Mouse (Mus musculus) cerebellum, adult 2 months (tissue): ENCODE measurements around the gene Repin1. TPM values are rescaled to one million over a fixed set of nuclear protein-coding genes. Genes with fewer than 3 reads are reported as not detected.

ENCODE experiments used
- DNase-seq, 2 experiments: peaks; one replicate each; pipeline ENCODE4 v3.0.0; 2021
- H3K27ac ChIP-seq: fragments of 200-500 bp; 2 replicates; pipeline ENCODE4 v1.5.1; 2012; ENCODE audit warnings: low read length, control low read depth, inconsistent platforms; ENCODE audit not compliant: insufficient read depth
- H3K27me3 ChIP-seq: fragments of 200-500 bp; 2 replicates; pipeline ENCODE4 v1.6.1; 2012; ENCODE audit warnings: inconsistent platforms, mild to moderate bottlenecking, low read length, moderate library complexity; ENCODE audit not compliant: control insufficient read depth, insufficient read depth
- H3K4me1 ChIP-seq: fragments of 200-500 bp; 2 replicates; pipeline ENCODE4 v1.6.1; 2011; ENCODE audit warnings: low read length; ENCODE audit not compliant: control insufficient read depth, insufficient read depth
- H3K4me3 ChIP-seq: fragments of 200-500 bp; replicated peaks from 2 replicates; pipeline ENCODE3; 2011; ENCODE audit warnings: mild to moderate bottlenecking, low read depth, low read length, control low read depth; ENCODE audit not compliant: insufficient read depth
- CTCF ChIP-seq: fragments of 200-500 bp; IDR thresholded peaks from 2 replicates; pipeline ENCODE4 v1.5.1; 2011; ENCODE audit warnings: low read depth, mild to moderate bottlenecking, control low read depth, low read length, moderate library complexity, borderline replicate concordance; ENCODE audit not compliant: insufficient read depth
- POLR2A ChIP-seq: fragments of 200-500 bp; IDR thresholded peaks from 2 replicates; pipeline ENCODE4 v1.6.1; 2011; ENCODE audit warnings: low read length, control low read depth, borderline replicate concordance; ENCODE audit not compliant: insufficient read depth
- WGBS: fragments of 180-500 bp; shearing (Covaris S2); methylation state at CpG from one replicate; pipeline ENCODE4 v1.1.7; 2018; 5-methylcytosine and 5-hydroxymethylcytosine counted together
- polyA plus RNA-seq: library from polyadenylated mRNA; depleted of rRNA; stranded (reverse); fragments of >200 nt; gene quantifications from 2 replicates; pipeline ENCODE4 v1.2.3, GENCODE M21; 2012

Gene Repin1
- polyA plus RNA-seq, 1 experiment: 98.5 TPM

DNA sequence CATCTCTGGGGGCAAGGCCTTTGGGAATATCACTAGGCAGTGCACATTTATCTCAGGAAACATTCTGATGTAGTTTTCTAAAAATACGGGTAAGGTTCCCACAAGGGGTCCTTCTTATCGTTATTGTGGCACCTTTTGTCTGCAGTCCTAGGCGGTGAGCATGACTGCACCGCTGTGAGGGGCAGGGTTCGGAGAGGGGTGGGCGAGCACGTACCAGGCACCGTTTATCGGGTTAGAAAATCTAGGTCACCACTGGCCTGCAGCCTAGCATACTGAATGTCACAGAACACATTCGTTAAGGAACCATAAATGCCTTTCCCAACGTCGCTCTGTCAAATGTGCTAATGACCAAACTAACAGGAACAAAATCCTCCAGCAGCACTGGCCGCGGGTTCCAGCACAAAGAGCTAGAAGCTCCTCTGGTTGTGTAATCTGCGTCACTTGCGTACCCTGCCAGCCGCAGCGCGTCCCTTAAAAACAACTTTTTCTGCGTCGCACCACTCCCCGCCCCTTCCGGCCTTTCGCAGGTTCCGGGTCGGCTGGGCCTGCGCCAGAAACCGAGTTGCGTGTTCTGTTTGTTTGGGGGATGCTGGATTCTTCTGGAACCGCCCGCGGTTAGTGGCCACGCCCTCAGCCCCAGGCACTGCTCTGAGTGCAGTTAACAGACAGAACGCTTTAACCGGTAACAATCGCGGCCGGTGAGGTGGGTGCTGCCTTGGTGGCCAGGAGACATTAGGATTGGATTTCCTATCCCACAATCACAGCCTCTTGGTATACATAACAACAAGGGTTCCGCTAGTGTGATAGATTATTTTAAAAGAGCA, 39.2 kb upstream of the Repin1 start, which contains the start of gene Lrrc61:
TSS of gene Lrrc61 (plus strand) at position 517 of the 824 bp plus-strand sequence.
- under 1% methylated on average over 39 of the region's 39 CpGs for WGBS
- Histone ChIP-seq H3K4me1 (peaks cover 8% of the 10 kb centered on the region; the same call in 1 of the 2 replicates), H3K27me3 (no peaks in the 10 kb centered on the region), H3K27ac (peak within 1 kb of the TSS; percentile 99), H3K4me3 (peak within 1 kb of the TSS; percentile 87)
- TF ChIP-seq POLR2A (peak; percentile 94; the same call in 1 of the 2 replicates), CTCF (no peak)
- DNase-seq: peak; percentile 97 to 99

DNA sequence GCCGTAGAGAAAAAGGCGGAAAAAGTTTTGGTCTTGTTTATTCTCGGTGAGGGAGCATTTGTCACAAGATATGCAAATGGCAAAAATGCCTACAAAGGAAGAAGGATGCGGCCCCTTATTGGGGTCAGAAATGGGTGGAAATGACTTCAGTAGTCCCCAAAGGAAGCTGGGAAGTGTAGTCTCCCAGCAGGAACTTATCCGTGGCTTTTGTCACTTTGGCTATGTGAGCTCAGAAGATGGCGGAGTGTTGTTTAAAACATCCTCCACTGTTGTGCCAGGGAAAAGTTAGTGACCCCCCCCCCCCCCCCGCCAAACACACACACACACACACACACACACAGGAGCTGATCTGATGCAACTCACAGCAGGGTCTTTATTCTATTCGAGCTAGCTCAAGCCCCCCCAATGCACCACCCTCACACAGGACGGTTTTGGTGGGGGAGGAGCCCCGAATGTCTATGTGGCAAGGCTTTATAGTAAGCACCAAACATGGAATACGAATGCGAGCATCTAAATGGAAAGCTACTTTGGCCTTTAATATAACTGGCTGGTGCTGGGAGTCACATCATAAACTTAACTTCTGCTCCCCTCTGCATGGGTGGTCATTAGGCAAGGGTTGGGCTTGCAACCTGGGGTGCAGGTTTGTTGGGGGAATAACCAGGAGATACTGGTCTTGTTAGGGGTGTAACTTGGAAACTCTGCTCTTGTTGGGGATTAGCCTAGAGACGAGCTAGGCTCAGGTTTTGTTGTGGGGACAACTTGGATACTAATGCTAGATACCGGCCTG, 38.4 kb upstream of the Repin1 start:
- Histone ChIP-seq H3K4me1 (peaks cover 8% of the 10 kb centered on the region; the same call in 1 of the 2 replicates), H3K27me3 (no peaks in the 10 kb centered on the region), H3K4me3 (peak overlapping the region; percentile 87), H3K27ac (peak overlapping the region; percentile 99)
- 20% methylated on average over 14 of the region's 14 CpGs for whole genome bisulfite sequencing
- peak in 1 of 2 experiments; percentile 88 for DNase-seq
- peak; percentile 58; the same call in 1 of the 2 replicates for TF ChIP-seq POLR2A
- no peak for TF ChIP-seq CTCF

DNA sequence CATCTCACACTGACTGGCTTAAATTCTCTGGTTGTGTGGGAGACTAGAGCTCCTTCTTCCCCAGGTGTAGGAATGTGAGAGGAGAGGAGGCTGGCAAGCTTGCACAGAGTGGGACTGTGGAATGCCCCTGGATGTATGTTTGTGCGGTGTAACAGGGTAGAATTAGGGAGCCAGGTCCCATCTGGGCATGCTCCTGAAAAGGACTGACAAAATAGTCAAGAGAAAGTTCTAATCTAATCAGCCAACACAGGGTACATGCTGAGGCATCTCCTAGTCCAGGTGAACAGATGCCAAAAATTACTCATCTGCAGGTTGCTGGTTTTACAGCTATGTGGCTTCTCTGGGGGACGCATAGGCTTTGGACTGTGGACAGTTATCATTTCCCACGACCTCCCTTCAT, 37.7 kb upstream of the Repin1 start:
- H3K4me1 ChIP-seq: peaks cover 8% of the 10 kb centered on the region; the same call in 1 of the 2 replicates
- TF ChIP-seq CTCF (no peak), POLR2A (no peak)
- H3K4me3 ChIP-seq: no peak overlapping the region
- no peak for DNase-seq
- 87% methylated on average over 3 of the region's 3 CpGs for WGBS
- no peak overlapping the region for H3K27ac ChIP-seq
- no peaks in the 10 kb centered on the region for H3K27me3 ChIP-seq

DNA sequence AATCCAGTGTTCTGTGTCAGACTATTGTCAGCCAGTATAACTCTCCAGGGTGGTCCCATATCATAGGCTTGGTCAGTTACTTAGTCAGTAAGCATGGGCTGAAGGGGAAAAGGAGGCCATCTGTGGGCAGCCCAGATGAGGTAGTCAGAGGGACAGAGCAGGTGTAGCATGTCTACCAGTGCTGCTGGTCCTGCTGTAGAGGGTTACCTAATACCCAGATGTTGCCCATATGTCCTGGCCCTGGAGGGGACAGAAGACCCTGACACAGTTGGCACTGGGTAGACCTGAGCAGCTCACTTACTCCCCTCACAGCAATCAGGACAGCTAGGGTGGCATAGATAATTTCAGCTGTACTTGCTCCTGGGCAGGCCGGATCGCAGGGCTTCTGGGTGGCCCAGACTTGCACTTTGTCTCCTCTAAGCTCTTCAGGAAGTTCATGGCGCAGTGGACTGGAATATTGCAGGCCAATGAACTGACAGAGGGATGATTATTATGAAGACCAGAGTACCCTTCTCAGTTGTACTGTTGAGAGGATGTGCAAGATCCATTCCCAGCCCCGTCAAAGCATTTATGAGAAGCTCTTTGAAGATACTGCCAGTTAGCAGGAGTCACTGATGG, 27.9 kb upstream of the Repin1 start:
- Histone ChIP-seq H3K4me3 (no peak overlapping the region), H3K4me1 (peaks cover 26% of the 10 kb centered on the region), H3K27me3 (no peaks in the 10 kb centered on the region), H3K27ac (no peak overlapping the region)
- no peak for TF ChIP-seq CTCF
- no peak for TF ChIP-seq POLR2A
- WGBS: 95% methylated on average over 4 of the region's 4 CpGs
- DNase-seq: no peak

DNA sequence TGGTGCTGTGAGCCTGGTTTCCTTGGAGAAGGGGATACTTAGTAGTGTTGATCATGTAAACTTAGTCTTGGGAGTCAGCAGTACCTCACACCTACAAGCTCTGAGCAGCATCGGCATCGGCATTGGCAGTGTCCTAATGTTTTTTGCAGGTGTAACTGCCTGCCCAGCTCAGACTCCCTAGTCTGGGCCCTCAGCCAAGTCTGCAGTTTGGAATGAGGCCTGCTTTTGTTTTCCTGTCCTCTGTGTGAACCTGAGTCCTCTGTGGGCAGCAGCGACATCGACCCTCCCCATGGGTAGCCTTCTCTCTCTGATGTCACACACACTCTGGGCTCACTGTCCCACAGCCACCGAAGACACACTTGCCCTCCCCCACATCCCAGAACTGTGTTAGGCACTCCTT, 27.4 kb upstream of the Repin1 start:
- peaks cover 26% of the 10 kb centered on the region for H3K4me1 ChIP-seq
- H3K27me3 ChIP-seq: no peaks in the 10 kb centered on the region
- WGBS: 15% methylated on average over 5 of the region's 5 CpGs
- no peak overlapping the region for H3K27ac ChIP-seq
- H3K4me3 ChIP-seq: no peak overlapping the region
- peak; percentile 69 to 71 for DNase-seq
- TF ChIP-seq POLR2A (no peak), CTCF (no peak)

DNA sequence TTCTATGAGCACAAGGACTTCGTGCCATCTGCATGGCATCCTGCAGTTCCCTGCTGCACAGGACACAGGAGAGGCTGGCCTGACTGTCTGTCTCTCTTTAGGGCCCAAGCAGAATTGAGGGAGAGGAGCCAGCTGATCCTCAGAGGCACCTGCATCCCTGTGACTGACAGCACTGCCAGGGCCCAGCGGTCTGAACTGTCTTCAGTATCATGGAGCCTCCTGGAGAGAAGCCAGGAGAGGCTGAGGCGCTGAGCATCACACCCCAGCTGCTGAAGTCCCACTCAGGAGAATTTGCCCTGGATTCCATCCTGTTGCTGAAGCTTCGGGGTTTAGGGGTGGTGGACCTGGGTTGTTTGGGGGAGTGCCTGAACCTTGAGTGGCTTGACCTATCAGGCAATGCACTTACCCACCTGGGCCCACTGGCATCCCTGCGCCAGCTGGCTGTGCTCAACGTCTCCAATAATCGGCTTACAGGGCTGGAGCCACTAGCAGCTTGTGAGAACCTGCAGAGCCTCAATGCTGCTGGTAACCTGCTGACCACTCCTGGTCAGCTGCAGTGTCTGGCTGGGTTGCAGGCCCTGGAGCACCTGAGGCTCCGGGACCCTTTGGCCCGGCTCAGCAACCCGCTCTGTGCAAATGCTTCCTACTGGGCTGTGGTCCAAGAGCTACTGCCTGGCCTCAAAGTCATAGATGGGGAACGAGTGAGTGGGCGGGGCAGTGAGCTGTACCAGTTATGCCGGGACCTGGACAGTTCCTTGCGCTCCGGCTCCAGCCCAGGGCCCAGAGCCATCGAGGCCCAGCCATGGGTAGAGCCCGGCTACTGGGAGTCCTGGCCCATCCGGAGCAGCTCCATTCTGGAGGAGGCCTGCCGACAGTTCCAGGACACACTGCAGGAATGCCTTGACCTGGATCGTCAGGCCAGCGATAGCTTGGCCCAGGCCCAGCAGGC, 25.4 kb upstream of the Repin1 start:
- peak; percentile 60 to 68 for DNase-seq
- peaks cover 26% of the 10 kb centered on the region for H3K4me1 ChIP-seq
- 11% methylated on average over 21 of the region's 21 CpGs for WGBS
- peak overlapping the region; percentile 17 for H3K4me3 ChIP-seq
- no peaks in the 10 kb centered on the region for H3K27me3 ChIP-seq
- TF ChIP-seq CTCF: no peak
- no peak for TF ChIP-seq POLR2A
- peak overlapping the region; percentile 24; the same call in 1 of the 2 replicates for H3K27ac ChIP-seq
